Mouse (Mus musculus) cerebellum, adult 11-12 months (tissue): Measurements from ENCODE around the gene Il18r1.

Source experiments
- DNase-seq: peaks from one replicate; pipeline ENCODE4 v3.0.0; 2022

Gene Il18r1

DNA sequence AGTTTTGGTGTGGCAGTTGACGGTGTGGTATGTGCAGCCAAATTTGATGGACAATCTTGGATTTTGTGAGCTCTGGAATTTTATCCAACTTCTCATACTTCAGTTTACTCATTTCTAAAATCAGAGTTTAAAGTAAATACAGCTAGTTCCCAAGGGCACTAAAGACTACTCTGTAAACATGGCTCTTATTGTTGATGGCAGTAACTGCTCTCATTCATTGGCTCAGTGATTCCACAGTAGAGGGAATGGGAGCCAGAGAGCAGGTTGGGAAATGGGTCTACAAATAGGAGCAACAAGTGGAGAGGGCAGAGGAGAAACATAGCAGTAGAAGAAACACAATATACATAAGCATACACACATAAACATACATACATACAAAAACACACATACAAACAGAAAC is 34.4 kb downstream of the Il18r1 start:
- DNase-seq = no peak

GRCm38 (mm10) chr1:40501126-40501525 is 35.8 kb downstream of the Il18r1 start:
- DNase-seq = no peak

DNA sequence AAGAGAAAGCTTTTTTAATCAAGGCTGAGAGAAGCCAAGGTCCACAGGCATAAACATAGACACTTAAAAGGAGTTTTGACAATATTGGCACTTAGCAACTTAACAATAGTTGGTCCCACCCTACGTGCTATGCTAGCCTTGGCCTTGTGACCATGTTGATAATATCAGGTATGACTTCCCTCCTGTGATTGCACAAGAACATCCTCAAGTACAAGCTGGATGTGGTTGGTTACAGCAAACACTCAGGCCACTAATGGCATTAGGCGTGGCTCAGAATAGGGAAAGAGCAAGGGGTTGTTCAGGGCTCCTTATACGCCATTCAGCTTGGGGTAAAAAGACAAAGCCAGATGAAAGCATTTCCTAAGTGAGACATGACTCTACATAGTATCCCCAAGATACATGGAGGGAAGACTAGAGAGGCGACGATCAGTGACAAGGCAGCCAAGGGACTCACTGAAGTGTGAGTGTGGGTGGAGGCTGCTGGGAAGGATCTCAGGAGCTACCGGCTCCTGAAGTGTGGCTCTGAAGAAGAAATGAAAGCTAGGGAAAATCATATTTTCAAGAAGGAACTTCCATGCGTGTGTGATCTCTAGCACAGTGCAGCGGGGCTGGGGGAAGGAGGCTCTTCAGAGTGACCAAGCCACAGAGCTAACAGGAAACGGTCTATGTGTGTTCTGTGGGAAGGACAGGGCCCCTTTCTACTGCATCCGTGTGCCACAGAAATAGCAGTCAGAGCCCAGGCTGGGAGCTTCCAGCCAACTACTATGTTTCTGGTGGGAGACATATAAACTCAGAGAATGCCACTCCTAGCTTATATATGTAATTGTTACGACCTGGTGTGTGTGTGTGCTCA is 36.4 kb downstream of the Il18r1 start:
- DNase-seq = no peak

GRCm38 (mm10) chr1:40504548-40504947 is 39.2 kb downstream of the Il18r1 start:
- no peak for DNase-seq

- no peak for DNase-seq
Measured at GRCm38 (mm10) chr1:40514851-40515585, 49.7 kb downstream of the Il18r1 start, which contains the start of gene Il18rap. TSS of gene Il18rap (plus strand) at chr1:40515362.

DNA sequence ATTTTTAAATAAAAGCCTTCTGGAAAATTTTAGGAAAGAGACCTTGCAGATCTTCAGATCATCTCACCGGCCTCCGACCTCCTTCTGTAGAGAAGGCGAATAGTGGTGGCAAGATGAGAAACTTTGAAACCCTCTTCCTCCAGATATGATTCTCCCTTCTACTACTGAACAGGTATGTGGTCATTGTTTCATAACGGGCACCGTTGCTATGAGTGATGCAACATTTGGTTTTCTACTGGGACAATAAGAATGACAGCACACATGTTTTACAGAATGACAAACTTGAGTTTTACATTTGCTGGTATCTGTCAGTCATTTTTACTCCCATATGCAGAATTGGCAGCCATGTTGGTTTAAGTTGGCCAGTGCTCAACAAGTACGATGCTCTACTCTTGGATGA is 51.0 kb downstream of the Il18r1 start:
- no peak for DNase-seq

DNA sequence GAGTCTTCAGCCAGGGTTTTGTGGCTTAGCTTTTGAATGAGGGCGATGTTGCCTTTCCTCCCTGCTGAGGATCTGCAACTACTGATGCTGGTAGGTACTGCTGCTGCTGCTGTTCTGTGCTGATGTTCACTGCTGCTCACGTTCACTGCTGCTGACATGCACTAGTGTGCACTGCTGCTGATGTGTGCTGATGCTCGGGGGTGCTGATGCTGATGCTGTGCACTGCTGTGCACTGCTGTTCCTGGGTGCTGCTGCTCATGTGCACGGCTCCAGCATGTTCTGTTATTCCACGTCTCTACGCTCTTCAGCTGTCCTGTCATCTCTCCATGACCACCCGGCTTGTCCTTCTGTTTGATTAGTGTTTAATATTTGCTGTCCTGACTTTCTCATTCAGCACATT is 57.6 kb downstream of the Il18r1 start:
- DNase-seq = no peak

DNA sequence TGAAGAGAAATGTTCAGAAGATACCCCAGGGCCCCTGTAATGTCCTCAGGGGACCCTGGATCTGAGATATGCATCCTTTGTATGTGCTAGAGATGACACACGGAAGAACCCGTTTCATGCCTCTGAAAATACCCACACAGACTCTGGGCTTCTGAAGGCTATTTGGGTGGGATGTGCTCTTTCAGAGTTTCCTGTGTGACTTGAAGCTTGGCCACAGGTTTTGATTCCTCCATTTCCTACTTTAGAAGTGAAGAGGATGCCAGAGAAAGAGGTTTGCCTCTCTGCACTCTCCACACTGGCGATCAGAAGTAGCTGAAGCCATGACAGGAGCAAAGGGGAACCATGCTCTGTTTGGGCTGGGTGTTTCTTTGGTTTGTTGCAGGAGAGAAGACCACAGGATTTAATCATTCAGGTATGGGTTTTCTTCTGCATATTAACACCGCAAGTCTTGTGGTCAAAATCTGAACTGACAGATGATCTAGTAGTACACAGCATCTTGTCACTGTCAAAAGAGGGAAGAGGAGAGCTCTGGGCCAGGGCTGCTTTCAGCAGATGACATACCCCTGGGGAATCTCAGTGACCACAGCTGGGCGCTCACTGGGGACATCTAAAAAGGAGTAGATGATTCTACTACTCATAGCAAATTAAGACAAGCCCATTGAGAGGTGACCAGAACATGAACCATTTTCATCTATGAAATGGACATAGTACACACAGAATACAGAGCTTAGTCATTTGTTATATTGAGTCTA is 58.8 kb downstream of the Il18r1 start:
- DNase-seq = no peak

- DNase-seq = no peak
Measured at GRCm38 (mm10) chr1:40529287-40529686, 63.9 kb downstream of the Il18r1 start.

GRCm38 (mm10) chr1:40537577-40537976 is 72.2 kb downstream of the Il18r1 start:
- DNase-seq = no peak

GRCm38 (mm10) chr1:40544650-40545049 is 79.3 kb downstream of the Il18r1 start:
- no peak for DNase-seq

DNA sequence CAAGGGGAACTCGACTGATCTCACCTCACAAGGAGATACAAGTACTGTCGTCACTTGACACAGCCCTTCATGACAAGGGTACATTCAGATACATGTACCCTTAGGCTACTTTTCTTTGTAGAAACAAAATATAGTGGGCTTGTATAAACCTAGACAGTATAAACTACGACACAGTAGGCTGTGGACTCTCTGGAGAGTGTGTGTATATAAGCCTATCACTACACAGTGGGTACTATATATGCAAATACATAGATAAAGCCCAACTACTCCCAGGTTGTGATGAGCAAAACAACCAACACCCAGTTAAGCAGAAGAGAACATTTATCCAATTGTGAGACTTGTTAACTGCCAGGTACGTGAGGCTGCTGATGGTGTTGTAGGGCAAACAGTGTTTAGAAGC is 81.3 kb downstream of the Il18r1 start:
- no peak for DNase-seq

DNA sequence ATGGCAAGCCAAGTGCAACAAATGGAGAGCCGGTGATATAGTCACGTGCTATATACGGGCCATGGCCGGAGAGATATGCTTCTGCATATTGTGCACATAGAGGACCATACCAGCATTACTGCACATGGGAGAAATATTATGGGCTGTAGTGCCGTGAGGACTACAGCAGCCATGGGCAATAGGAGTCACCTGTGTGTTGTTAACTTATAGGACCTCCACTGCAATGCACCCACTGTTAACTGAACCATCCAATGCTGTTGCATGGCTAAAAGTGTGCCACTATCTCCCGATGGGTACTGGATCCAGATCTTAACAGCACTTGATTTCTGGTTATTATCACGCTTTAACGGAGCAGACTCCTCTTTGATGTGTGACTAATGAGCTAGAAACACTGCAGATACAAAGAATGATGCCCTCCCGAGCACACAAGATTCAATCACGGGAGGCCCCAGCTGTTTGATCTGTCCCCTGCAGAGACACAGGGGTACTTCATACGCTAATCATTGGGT is 81.8 kb downstream of the Il18r1 start:
- no peak for DNase-seq

- no peak for DNase-seq
Measured at GRCm38 (mm10) chr1:40547762-40548161, 82.4 kb downstream of the Il18r1 start.
